Mouse (Mus musculus): ENCODE data around the gene Rev3l.

GRCm38 (mm10) chr10:39912616-39913015 lies 180.7 kb downstream of the Rev3l start:
- TF ChIP-seq POLR2A (IDR thresholded peaks at IDR 0.05; ENCODE audit: low read depth, low read length) (no peak), CTCF (IDR thresholded peaks at IDR 0.05; ENCODE audit: borderline replicate concordance, insufficient read depth, low read length) (no peak)
